Mouse (Mus musculus): ENCODE data around the gene Srcin1.

DNA sequence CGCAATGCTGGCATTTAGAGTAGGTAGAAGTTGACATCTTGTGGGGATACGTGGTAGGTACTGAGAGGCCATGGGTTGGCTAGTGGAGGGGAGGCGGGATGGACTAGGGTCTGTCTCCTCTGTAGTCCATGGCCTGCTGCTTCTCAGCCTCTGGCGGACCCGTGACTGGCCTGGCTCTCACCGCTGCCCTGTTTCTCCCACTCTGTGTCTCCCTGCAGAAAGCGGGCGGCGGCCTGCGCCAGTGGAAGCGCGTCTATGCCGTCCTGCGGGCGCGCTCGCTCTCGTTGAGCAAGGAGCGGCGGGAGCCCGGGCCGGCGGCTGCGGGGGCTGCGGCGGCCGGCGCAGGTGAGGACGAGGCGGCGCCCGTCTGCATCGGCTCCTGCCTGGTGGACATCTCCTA lies 112.8 kb downstream of the Srcin1 start:
- no peak for TF ChIP-seq FOSL1 (IDR thresholded peaks at IDR 0.05; ENCODE audit: insufficient read depth, low read length, poor library complexity, severe bottlenecking)
- no peak for TF ChIP-seq USF1 (IDR thresholded peaks at IDR 0.05; ENCODE audit: low read depth)
- no peak for TF ChIP-seq CTCF (IDR thresholded peaks at IDR 0.05; ENCODE audit: control insufficient read depth, insufficient read depth, insufficient read length)
- TF ChIP-seq MYOG (IDR thresholded peaks at IDR 0.05; ENCODE audit: control insufficient read depth, extremely low read depth, insufficient read length) = no peak

Measured in C2C12 (cell line).